Mouse (Mus musculus) heart, adult 2 months (tissue): Measurements from ENCODE around the gene A130010J15Rik.

Experiments
- CTCF ChIP-seq: fragments of 200-600 bp; IDR thresholded peaks from 2 replicates; pipeline ENCODE4 v1.8.1; 2022; ENCODE audit warnings: antibody characterized with exemption, mild to moderate bottlenecking, moderate library complexity
- EP300 ChIP-seq: fragments of 200-500 bp; IDR thresholded peaks from 2 replicates; pipeline ENCODE4 v1.6.1; 2011; ENCODE audit warnings: low read depth, low read length, control low read depth; ENCODE audit not compliant: insufficient read depth

- TF ChIP-seq CTCF (no peak), EP300 (no peak)
Measured at GRCm38 (mm10) chr1:193189771-193190170, 21.9 kb downstream of the A130010J15Rik start.
